Mouse (Mus musculus) c-Kit-positive CD71-positive TER-119-negative erythroid progenitor cells, embryonic 14.5 days (primary cell): ENCODE results near the gene A1cf.

Experiments used
- DNase-seq: peaks from one replicate; pipeline ENCODE4 v3.0.0-alpha.2; 2013; ENCODE audit warnings: low read depth

Gene A1cf

DNA sequence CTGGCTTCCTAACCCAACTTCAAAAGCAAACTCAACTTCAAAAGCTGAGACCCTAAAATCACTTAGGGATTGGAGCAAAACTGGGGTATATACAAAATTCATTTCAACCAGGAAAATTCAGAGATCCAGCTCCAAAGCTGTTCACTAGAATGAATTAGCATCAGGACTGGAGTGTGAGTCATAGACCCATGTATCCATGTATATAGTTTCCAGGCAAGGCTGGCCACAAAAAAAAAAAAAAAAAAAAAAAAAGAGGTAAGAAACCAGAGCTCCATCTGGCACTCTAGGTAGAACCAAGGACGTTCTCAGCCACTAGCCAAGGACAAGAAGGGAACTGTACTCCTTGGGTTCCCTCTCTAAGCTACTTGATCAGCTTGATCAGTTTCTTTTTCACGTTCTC lies 85.2 kb downstream of the A1cf start:
- DNase-seq: no peak

- DNase-seq: no peak
These were observed 85.7 kb downstream of the A1cf start for GRCm38 (mm10) chr19:31954267-31954666.

DNA sequence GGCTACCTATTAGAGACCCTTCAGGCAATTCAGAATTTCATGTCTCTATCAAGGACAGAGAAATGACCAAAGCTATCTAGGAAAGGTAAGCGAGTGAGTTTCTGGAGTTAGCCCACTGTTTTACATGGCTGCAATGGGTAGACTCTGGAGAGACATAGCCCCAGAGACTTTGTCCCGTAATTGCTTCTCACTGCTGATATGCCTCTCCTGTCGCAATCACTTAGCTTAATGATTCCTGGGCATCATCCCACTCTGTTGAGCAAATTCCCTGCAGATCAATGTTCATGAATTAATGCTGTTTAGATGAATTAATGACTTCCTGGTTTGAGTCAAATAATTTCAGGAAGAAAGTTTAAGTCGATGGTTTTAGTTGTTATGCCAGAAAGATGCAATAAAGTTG lies 86.1 kb downstream of the A1cf start:
- no peak for DNase-seq

GRCm38 (mm10) chr19:31956359-31956758 lies 87.8 kb downstream of the A1cf start:
- no peak for DNase-seq

- DNase-seq: no peak
These were observed 91.9 kb downstream of the A1cf start for GRCm38 (mm10) chr19:31960434-31960833.

GRCm38 (mm10) chr19:31963147-31963546 lies 94.6 kb downstream of the A1cf start:
- no peak for DNase-seq

GRCm38 (mm10) chr19:31967933-31968532 lies 99.5 kb downstream of the A1cf start:
- DNase-seq: peak; percentile 5

DNA sequence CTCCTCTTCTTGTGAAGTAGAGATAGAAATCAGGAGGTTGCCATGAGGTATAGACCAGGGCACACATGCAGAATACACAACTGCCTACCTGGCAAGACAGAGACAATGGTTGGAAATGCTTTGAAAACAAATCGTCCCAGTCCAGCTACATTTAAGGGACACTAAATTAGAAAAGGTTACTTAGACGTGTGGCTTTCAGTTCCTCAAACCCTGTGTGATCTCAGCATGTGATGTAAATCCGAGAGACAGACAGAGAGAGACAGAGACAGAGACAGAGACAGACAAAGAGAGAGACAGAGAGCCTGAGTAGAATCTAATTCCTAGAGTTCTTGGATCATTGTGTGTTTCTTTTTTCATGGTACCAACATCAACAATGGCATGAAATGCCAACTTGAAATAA lies 102.8 kb downstream of the A1cf start:
- no peak for DNase-seq

GRCm38 (mm10) chr19:31971998-31972397 lies 103.4 kb downstream of the A1cf start:
- peak; percentile 64 for DNase-seq

DNA sequence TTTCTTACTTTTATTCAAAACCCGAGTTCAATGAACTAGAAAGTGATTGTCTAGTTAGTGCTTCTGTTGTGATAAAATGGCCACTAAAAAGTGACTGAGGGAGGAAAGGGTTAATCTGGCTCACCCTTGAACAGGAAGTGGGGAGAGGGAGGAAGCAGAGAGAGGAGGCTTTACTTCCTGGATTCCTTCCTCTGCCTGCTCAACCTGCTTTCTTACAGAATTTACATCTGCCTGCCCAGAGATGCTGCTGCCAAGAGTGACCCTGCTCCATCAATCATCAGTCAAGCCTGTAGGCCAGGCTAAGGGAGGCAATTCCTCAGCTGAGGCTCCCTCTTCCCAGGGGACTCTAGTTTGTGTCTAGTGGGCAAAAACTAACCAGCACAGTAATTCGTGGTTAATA lies 107.3 kb downstream of the A1cf start:
- no peak for DNase-seq

DNA sequence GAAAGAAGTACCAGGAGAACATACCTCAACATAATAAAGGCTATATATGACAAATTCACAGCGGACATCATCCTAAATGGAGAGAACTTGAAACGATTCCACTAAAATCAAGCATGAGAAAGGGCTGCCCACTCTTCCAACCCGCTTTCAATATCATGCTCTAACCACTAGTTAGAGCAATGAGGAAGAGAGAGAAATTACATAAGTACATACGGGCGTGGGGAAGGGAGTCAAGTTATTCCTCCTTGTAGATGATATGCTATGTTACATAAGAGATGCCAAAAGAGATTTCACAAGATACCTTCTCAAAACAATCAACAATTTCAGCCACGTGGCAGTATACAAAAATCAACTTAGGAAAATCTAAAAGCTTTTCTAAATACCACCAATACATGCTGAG lies 122.5 kb downstream of the A1cf start:
- no peak for DNase-seq

GRCm38 (mm10) chr19:31996916-31997315 lies 128.4 kb downstream of the A1cf start:
- no peak for DNase-seq
